Mouse (Mus musculus) heart, adult 2 months (tissue): ENCODE measurements around the gene Btbd9.

ENCODE experiments used
- CTCF ChIP-seq: fragments of 200-600 bp; IDR thresholded peaks from 2 replicates; pipeline ENCODE4 v1.8.1; 2022; ENCODE audit warnings: antibody characterized with exemption, mild to moderate bottlenecking, moderate library complexity
- EP300 ChIP-seq: fragments of 200-500 bp; IDR thresholded peaks from 2 replicates; pipeline ENCODE4 v1.6.1; 2011; ENCODE audit warnings: low read depth, low read length, control low read depth; ENCODE audit not compliant: insufficient read depth

- TF ChIP-seq CTCF (no peak), EP300 (no peak)
Measured at GRCm38 (mm10) chr17:30564407-30564806, 11.9 kb downstream of the Btbd9 start.
